Mouse (Mus musculus) ES-Bruce4 (cell line): ENCODE results near the gene Fyn.

ENCODE experiments used
- CTCF ChIP-seq: IDR thresholded peaks from one replicate; pipeline ENCODE4 v1.8.1; 2011; ENCODE audit warnings: low read depth, low read length
- EP300 ChIP-seq: IDR thresholded peaks from 2 replicates; pipeline ENCODE4 v1.6.1; 2011; ENCODE audit warnings: low read depth, low read length; ENCODE audit not compliant: insufficient read depth
- POLR2A ChIP-seq: IDR thresholded peaks from one replicate; pipeline ENCODE4 v1.8.1; 2011; ENCODE audit warnings: low read length; ENCODE audit not compliant: insufficient read depth

GRCm38 (mm10) chr10:39606434-39606833 lies 237.8 kb downstream of the Fyn start:
- TF ChIP-seq CTCF (no peak), POLR2A (no peak), EP300 (no peak)
